Mouse (Mus musculus) intestine, postnatal 0 days (tissue): Measurements from ENCODE around the gene AC161166.1. TPM values are rescaled to one million over a fixed set of nuclear protein-coding genes. Genes with fewer than 3 reads are reported as not detected.

Experiments
- ATAC-seq: fragments of 200-750 bp; cut with Nextera tagmentation; 2 replicates; pipeline ENCODE4 v1.8.0; 2017; ENCODE audit warnings: mild to moderate bottlenecking, moderate TSS enrichment, moderate library complexity
- H3K27ac ChIP-seq: fragments of 300-500 bp; sonication (generic); 2 replicates; pipeline ENCODE4 v1.5.1; 2014; ENCODE audit warnings: mild to moderate bottlenecking, low read depth, low read length, moderate library complexity
- H3K27me3 ChIP-seq: fragments of 300-500 bp; sonication (generic); replicated peaks from 2 replicates; pipeline ENCODE4 v1.6.1; 2014; ENCODE audit warnings: low read length, mixed read lengths; ENCODE audit not compliant: control insufficient read depth, insufficient read depth
- H3K36me3 ChIP-seq: fragments of 300-500 bp; sonication (generic); 2 replicates; pipeline ENCODE4 v1.6.1; 2014; ENCODE audit warnings: mild to moderate bottlenecking, moderate library complexity; ENCODE audit not compliant: control insufficient read depth, insufficient read depth
- H3K4me1 ChIP-seq: fragments of 300-500 bp; sonication (generic); replicated peaks from 2 replicates; pipeline ENCODE4 v1.6.1; 2014; ENCODE audit warnings: antibody characterized with exemption, low read length, mixed read lengths; ENCODE audit not compliant: control insufficient read depth, insufficient read depth
- H3K4me2 ChIP-seq: fragments of 300-500 bp; sonication (generic); replicated peaks from 2 replicates; pipeline ENCODE4 v1.6.1; 2014; ENCODE audit warnings: low read depth, mild to moderate bottlenecking, moderate library complexity
- H3K4me3 ChIP-seq: fragments of 300-500 bp; sonication (generic); 2 replicates; pipeline ENCODE4 v1.5.1; 2014; ENCODE audit warnings: low read depth, low read length
- H3K9ac ChIP-seq: fragments of 300-500 bp; sonication (generic); 2 replicates; pipeline ENCODE4 v1.6.1; 2014; ENCODE audit warnings: mild to moderate bottlenecking, low read depth, low read length
- H3K9me3 ChIP-seq: fragments of 300-500 bp; sonication (generic); 2 replicates; pipeline ENCODE4 v1.6.1; 2016; ENCODE audit warnings: mixed run types; ENCODE audit not compliant: control insufficient read depth
- CTCF ChIP-seq: sonication (generic); IDR thresholded peaks from 2 replicates; pipeline ENCODE4 v1.5.1; 2016; ENCODE audit warnings: low read depth, mild to moderate bottlenecking, control low read depth, antibody characterized with exemption, moderate library complexity
- WGBS: fragments of 180-500 bp; shearing (Covaris S2); extraction: QIAGEN DNeasy Blood & Tissue Kit; methylation state at CpG from one replicate; pipeline ENCODE4 v1.1.7; 2014; 5-methylcytosine and 5-hydroxymethylcytosine counted together
- polyA plus RNA-seq: library from polyadenylated mRNA; unstranded; fragments of >200 nt; fragmentation: Nextera tagmentation; extraction: Ambion mirVana; gene quantifications from 2 replicates; pipeline ENCODE4 v1.2.1, GENCODE M21; 2015

The AC161166.1 gene
- polyA plus RNA-seq, 1 experiment from 2014 or later = 0.05 TPM

GRCm38 (mm10) chr7:24537081-24537480 lies 24.8 kb upstream of the AC161166.1 start:
- no peak overlapping the region for H3K27ac ChIP-seq
- H3K27me3 ChIP-seq = no peaks in the 10 kb centered on the region
- WGBS = 74% methylated on average over 4 of the region's 4 CpGs
- peaks cover 29% of the 10 kb centered on the region for H3K36me3 ChIP-seq
- ATAC-seq = no peak
- H3K4me1 ChIP-seq = no peaks in the 10 kb centered on the region
- H3K9ac ChIP-seq = no peak overlapping the region
- H3K4me2 ChIP-seq = no peak overlapping the region
- H3K4me3 ChIP-seq = no peak overlapping the region
- TF ChIP-seq CTCF = no peak
- H3K9me3 ChIP-seq = no peaks in the 10 kb centered on the region

- H3K4me3 ChIP-seq = no peak overlapping the region
- H3K27me3 ChIP-seq = no peaks in the 10 kb centered on the region
- no peak overlapping the region for H3K27ac ChIP-seq
- no peak overlapping the region for H3K9ac ChIP-seq
- TF ChIP-seq CTCF = no peak
- no peaks in the 10 kb centered on the region for H3K9me3 ChIP-seq
- no peak overlapping the region for H3K4me2 ChIP-seq
- peaks cover 29% of the 10 kb centered on the region for H3K36me3 ChIP-seq
- WGBS = 64% methylated on average over 19 of the region's 19 CpGs
- ATAC-seq = no peak
- H3K4me1 ChIP-seq = peaks cover 5% of the 10 kb centered on the region; the same call in 1 of the 2 replicates
Observed at GRCm38 (mm10) chr7:24534301-24534700, 22.0 kb upstream of the AC161166.1 start.

- no peak for ATAC-seq
- H3K4me2 ChIP-seq = no peak overlapping the region
Observed at GRCm38 (mm10) chr7:24533806-24534205, 21.6 kb upstream of the AC161166.1 start.

GRCm38 (mm10) chr7:24533031-24533571 lies 20.8 kb upstream of the AC161166.1 start:
- Histone ChIP-seq H3K4me3 (no peak overlapping the region), H3K27me3 (no peaks in the 10 kb centered on the region), H3K4me2 (no peak overlapping the region), H3K4me1 (peaks cover 5% of the 10 kb centered on the region; the same call in 1 of the 2 replicates), H3K36me3 (peaks cover 29% of the 10 kb centered on the region), H3K27ac (no peak overlapping the region), H3K9ac (no peak overlapping the region), H3K9me3 (no peaks in the 10 kb centered on the region)
- TF ChIP-seq CTCF = no peak
- no peak for ATAC-seq
- 89% methylated on average over 28 of the region's 28 CpGs for WGBS

More at GRCm38 (mm10) chr7:24533806-24534205, 21.6 kb upstream of the AC161166.1 start:
- 69% methylated on average over 42 of the region's 42 CpGs for WGBS
- H3K27ac ChIP-seq = no peak overlapping the region
- peaks cover 5% of the 10 kb centered on the region; the same call in 1 of the 2 replicates for H3K4me1 ChIP-seq
- H3K4me3 ChIP-seq = no peak overlapping the region
- no peaks in the 10 kb centered on the region for H3K9me3 ChIP-seq
- H3K9ac ChIP-seq = no peak overlapping the region
- H3K36me3 ChIP-seq = peaks cover 29% of the 10 kb centered on the region
- no peak for TF ChIP-seq CTCF
- no peaks in the 10 kb centered on the region for H3K27me3 ChIP-seq

- Histone ChIP-seq H3K4me3 (peak overlapping the region; percentile 67), H3K9ac (peak overlapping the region; percentile 80), H3K4me1 (peaks cover 5% of the 10 kb centered on the region; the same call in 1 of the 2 replicates), H3K27ac (peak overlapping the region; percentile 78), H3K36me3 (peaks cover 29% of the 10 kb centered on the region), H3K9me3 (no peaks in the 10 kb centered on the region), H3K4me2 (peak overlapping the region; percentile 94), H3K27me3 (no peaks in the 10 kb centered on the region)
- under 1% methylated on average over 43 of the region's 43 CpGs for WGBS
- peak; percentile 94 for TF ChIP-seq CTCF
- ATAC-seq = peak; percentile 54
Observed at GRCm38 (mm10) chr7:24531211-24531971, 19.1 kb upstream of the AC161166.1 start.

GRCm38 (mm10) chr7:24530062-24530931 lies 18.0 kb upstream of the AC161166.1 start, which contains the start of gene Irgq:
TSS of gene Irgq (plus strand) at chr7:24530689.
- under 1% methylated on average over 44 of the region's 44 CpGs for WGBS

More at GRCm38 (mm10) chr7:24530062-24530931, 18.0 kb upstream of the AC161166.1 start, which contains the start of gene Irgq:
- no peaks in the 10 kb centered on the region for H3K9me3 ChIP-seq
- TF ChIP-seq CTCF = no peak
- peak within 1 kb of the TSS; percentile 67 for H3K4me3 ChIP-seq
- H3K36me3 ChIP-seq = peaks cover 24% of the 10 kb centered on the region
- peaks cover 5% of the 10 kb centered on the region; the same call in 1 of the 2 replicates for H3K4me1 ChIP-seq
- H3K27ac ChIP-seq = peak within 1 kb of the TSS; percentile 86
- H3K4me2 ChIP-seq = peak within 1 kb of the TSS; percentile 94
- peak within 1 kb of the TSS; percentile 80 for H3K9ac ChIP-seq
- H3K27me3 ChIP-seq = no peaks in the 10 kb centered on the region
- ATAC-seq = peak; percentile 95
